Mouse (Mus musculus): ENCODE measurements around the gene Ptchd4. TPM values are rescaled to one million over a fixed set of nuclear protein-coding genes. Genes with fewer than 3 reads are reported as not detected.

Gene Ptchd4
- 0.15 and 0.30 TPM in 2 replicates for polyA plus RNA-seq (2015; fragmentation: Nextera tagmentation; extraction: Ambion mirVana)

DNA sequence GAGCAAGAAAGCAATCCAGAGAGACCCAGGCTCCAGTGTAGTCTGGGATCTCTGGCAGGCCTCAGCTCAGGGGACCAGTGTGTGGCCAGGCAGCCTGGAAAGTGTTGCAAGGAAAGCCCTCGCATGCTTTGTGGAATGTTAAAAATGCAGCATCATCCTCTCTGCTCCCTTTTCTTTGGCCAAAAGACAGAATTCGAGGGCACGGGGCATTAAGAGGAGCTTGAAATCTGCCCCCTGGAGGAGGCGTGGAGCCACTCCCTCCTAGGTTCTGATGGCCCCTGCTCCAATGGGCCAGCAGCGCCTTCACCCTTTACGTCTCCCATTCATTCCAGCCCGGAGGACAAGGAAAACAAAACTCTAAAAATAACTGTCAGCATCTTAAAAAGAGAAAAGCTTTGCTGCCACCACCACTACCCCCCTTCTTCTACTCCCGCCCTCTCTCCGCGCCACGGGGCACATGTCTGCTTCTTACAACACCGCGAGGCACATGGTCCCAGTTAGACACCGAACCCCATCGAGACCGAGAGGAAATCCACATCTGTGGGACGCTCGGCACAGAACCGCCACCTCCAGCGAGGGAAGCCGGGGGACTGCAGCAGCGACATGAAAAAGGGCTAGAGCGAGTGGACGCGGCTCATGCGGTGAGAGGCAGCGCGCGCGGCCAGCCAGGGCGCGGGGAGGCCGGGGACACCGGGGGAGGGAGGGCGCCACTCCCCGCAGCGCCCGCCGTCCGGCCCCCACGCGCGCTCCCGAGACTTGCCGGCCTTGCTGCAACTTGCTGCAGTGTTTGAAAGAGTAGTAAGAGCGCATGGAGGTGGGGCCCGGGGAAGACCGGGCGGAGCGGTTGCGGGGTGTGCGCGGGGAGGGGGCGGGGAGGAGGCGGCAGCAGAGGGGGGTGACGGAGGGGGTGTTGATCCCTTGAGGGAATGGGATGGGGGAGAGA, at the start of gene Ptchd4:
Gene Ptchd4, plus strand, starts transcription at position 279 of the 943 bp plus-strand sequence.

All from urinary bladder, postnatal 0 days (tissue).